Mouse (Mus musculus) cerebellum, adult 2 months (tissue): ENCODE measurements at regions not wholly inside any gene's neighbourhood (a gene's known extent, or its start where the extent isn't known, plus 50 kb on each side); places are given as distances from the start of the nearest gene placed in this dataset.

Experiments
- CTCF ChIP-seq: fragments of 200-500 bp; IDR thresholded peaks from 2 replicates; pipeline ENCODE4 v1.5.1; 2011; ENCODE audit warnings: low read depth, mild to moderate bottlenecking, control low read depth, low read length, moderate library complexity, borderline replicate concordance; ENCODE audit not compliant: insufficient read depth
- POLR2A ChIP-seq: fragments of 200-500 bp; IDR thresholded peaks from 2 replicates; pipeline ENCODE4 v1.6.1; 2011; ENCODE audit warnings: low read length, control low read depth, borderline replicate concordance; ENCODE audit not compliant: insufficient read depth

DNA sequence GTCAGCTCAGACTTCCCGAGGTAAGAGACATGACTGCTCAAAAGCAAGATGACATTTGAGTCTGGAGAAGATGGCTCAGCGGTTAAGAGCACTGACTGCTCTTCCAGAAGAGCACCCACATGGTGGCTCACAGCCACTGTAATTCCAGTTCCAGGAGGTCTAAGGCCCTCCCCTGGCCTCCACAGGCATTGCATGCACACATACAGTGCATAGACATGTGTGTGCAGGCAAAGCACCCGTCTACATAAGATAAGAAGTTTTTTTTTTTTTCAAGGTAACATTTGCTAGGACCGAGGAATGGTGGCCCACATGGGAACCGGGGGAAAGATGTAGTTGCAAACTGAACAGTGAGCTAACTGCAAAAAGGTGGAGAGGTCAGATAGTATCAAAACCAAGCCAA is 139.3 kb downstream of the Katnal1 start:
- TF ChIP-seq CTCF (no peak), POLR2A (no peak)
